Mouse (Mus musculus) CH12.LX (cell line): ENCODE measurements at regions not wholly inside any gene's neighbourhood (a gene's known extent, or its start where the extent isn't known, plus 50 kb on each side); places are given as distances from the start of the nearest gene placed in this dataset.

Experiments
- DNase-seq: peaks from one replicate; pipeline ENCODE4 v3.0.0-alpha.2; 2013; ENCODE audit errors: extremely low read depth
- H3K27ac ChIP-seq: 2 replicates; pipeline ENCODE4 v1.5.1; 2012; ENCODE audit warnings: low read depth, mild to moderate bottlenecking, control low read depth, moderate library complexity; ENCODE audit not compliant: insufficient read depth
- H3K27me3 ChIP-seq: replicated peaks from 2 replicates; pipeline ENCODE3; 2012; ENCODE audit warnings: inconsistent platforms
- H3K36me3 ChIP-seq, 2 experiments: replicated peaks in 1 of 2; 2 replicates each; pipeline versions ENCODE3 to v1.6.1; 2012; ENCODE audit warnings: inconsistent platforms in 1 of 2, low read length in 1 of 2, mild to moderate bottlenecking in 1 of 2, mixed read lengths in 1 of 2, moderate library complexity in 1 of 2; ENCODE audit not compliant: control insufficient read depth in 1 of 2, insufficient read depth in 1 of 2
- H3K4me1 ChIP-seq, 2 experiments: 2 replicates each; pipeline ENCODE4 v1.6.1; 2012; ENCODE audit warnings: inconsistent platforms in 1 of 2, moderate library complexity in 1 of 2; ENCODE audit not compliant: insufficient read depth in 2 of 2, control insufficient read depth in 1 of 2
- H3K4me2 ChIP-seq: 2 replicates; pipeline ENCODE4 v1.6.1; 2012; ENCODE audit warnings: low read depth, mild to moderate bottlenecking, control low read depth; ENCODE audit not compliant: poor library complexity, insufficient read depth, severe bottlenecking
- H3K4me3 ChIP-seq, 3 experiments: fragments of 150-350 bp in 1 of 3; sonication (generic) in 1 of 3; replicated peaks in 1 of 3; 2 replicates each; pipeline versions ENCODE3 to v1.5.1; 2011 to 2012; ENCODE audit warnings: low read depth in 2 of 3, low read length in 2 of 3, mild to moderate bottlenecking in 2 of 3, moderate library complexity in 2 of 3, control low read depth in 1 of 3, improper control_type of control experiment in 1 of 3, inconsistent platforms in 1 of 3, mixed read lengths in 1 of 3; ENCODE audit not compliant: poor library complexity in 1 of 3
- H3K79me2 ChIP-seq: replicated peaks from 2 replicates; pipeline ENCODE4 v1.6.1; 2012; ENCODE audit warnings: mild to moderate bottlenecking, moderate library complexity; ENCODE audit not compliant: control insufficient read depth, poor library complexity, insufficient read depth, severe bottlenecking; ENCODE audit errors: extremely low read depth
- H3K9ac ChIP-seq: 2 replicates; pipeline ENCODE4 v1.6.1; 2012; ENCODE audit warnings: low read depth, mild to moderate bottlenecking, control low read depth, moderate library complexity; ENCODE audit not compliant: insufficient read depth
- H3K9me3 ChIP-seq: replicated peaks from 2 replicates; pipeline ENCODE3; 2012; ENCODE audit warnings: low read length, inconsistent platforms, mixed read lengths
- CHD2 ChIP-seq: IDR thresholded peaks from 2 replicates; pipeline ENCODE4 v1.6.1; 2011; ENCODE audit warnings: low read length, improper control_type of control experiment
- CTCF ChIP-seq, 2 experiments: IDR thresholded peaks in 1 of 2; conservative IDR thresholded peaks in 1 of 2; 2 replicates each; pipeline ENCODE4 v1.5.1; 2011 to 2012; ENCODE audit warnings: low read depth in 2 of 2, low read length in 2 of 2, improper control_type of control experiment in 1 of 2, inconsistent platforms in 1 of 2, mild to moderate bottlenecking in 1 of 2, moderate library complexity in 1 of 2
- E2F4 ChIP-seq: IDR thresholded peaks from 2 replicates; pipeline ENCODE4 v1.6.1; 2011; ENCODE audit warnings: low read depth, low read length, improper control_type of control experiment; ENCODE audit not compliant: insufficient replicate concordance
- ELF1 ChIP-seq: IDR thresholded peaks from 2 replicates; pipeline ENCODE4 v1.6.1; 2014; ENCODE audit warnings: low read depth, mild to moderate bottlenecking, inconsistent platforms, low read length, improper control_type of control experiment
- EP300 ChIP-seq: IDR thresholded peaks from 2 replicates; pipeline ENCODE4 v1.6.1; 2011; ENCODE audit warnings: low read length, improper control_type of control experiment
- HCFC1 ChIP-seq: IDR thresholded peaks from 2 replicates; pipeline ENCODE4 v1.6.1; 2012; ENCODE audit warnings: low read depth, mild to moderate bottlenecking, inconsistent platforms, low read length, improper control_type of control experiment
- JUN ChIP-seq: IDR thresholded peaks from 2 replicates; pipeline ENCODE4 v1.6.1; 2011; ENCODE audit warnings: low read depth, mild to moderate bottlenecking, low read length, improper control_type of control experiment, moderate library complexity; ENCODE audit not compliant: insufficient read depth
- MAFK ChIP-seq: IDR thresholded peaks from 2 replicates; pipeline ENCODE4 v1.6.1; 2011; ENCODE audit warnings: low read length, improper control_type of control experiment; ENCODE audit not compliant: insufficient replicate concordance
- MAX ChIP-seq: IDR thresholded peaks from 2 replicates; pipeline ENCODE4 v1.6.1; 2011; ENCODE audit warnings: low read length, improper control_type of control experiment
- MXI1 ChIP-seq: IDR thresholded peaks from 2 replicates; pipeline ENCODE4 v1.6.1; 2011; ENCODE audit warnings: mild to moderate bottlenecking, low read depth, low read length, improper control_type of control experiment
- MYC ChIP-seq: IDR thresholded peaks from 2 replicates; pipeline ENCODE4 v1.6.1; 2011; ENCODE audit warnings: low read depth, mild to moderate bottlenecking, improper control_type of control experiment, low read length
- NELFE ChIP-seq: IDR thresholded peaks from 2 replicates; pipeline ENCODE4 v1.6.1; 2011; ENCODE audit warnings: low read depth, low read length, improper control_type of control experiment
- NRF1 ChIP-seq: IDR thresholded peaks from 2 replicates; pipeline ENCODE4 v1.6.1; 2014; ENCODE audit warnings: low read depth, mild to moderate bottlenecking, inconsistent platforms, low read length, improper control_type of control experiment, moderate library complexity
- PAX5 ChIP-seq: IDR thresholded peaks from 2 replicates; pipeline ENCODE4 v1.6.1; 2012; ENCODE audit warnings: low read length, inconsistent platforms, mixed read lengths
- POLR2A ChIP-seq: IDR thresholded peaks from 2 replicates; pipeline ENCODE4 v1.6.1; 2011; ENCODE audit warnings: low read depth, mild to moderate bottlenecking, improper control_type of control experiment, low read length
- POLR2AphosphoS2 ChIP-seq: IDR thresholded peaks from 2 replicates; pipeline ENCODE4 v1.6.1; 2011; ENCODE audit warnings: low read depth, low read length, improper control_type of control experiment
- RAD21 ChIP-seq: IDR thresholded peaks from 2 replicates; pipeline ENCODE4 v1.6.1; 2011; ENCODE audit warnings: low read depth, mild to moderate bottlenecking, low read length, improper control_type of control experiment, moderate library complexity
- SIN3A ChIP-seq: IDR thresholded peaks from 2 replicates; pipeline ENCODE4 v1.6.1; 2012; ENCODE audit warnings: low read length, improper control_type of control experiment, inconsistent platforms
- USF1 ChIP-seq: IDR thresholded peaks from 2 replicates; pipeline ENCODE4 v1.6.1; 2014; ENCODE audit warnings: low read depth, mild to moderate bottlenecking, inconsistent platforms, low read length, improper control_type of control experiment
- USF2 ChIP-seq: conservative IDR thresholded peaks from 2 replicates; pipeline ENCODE4 v1.6.1; 2011; ENCODE audit warnings: low read depth, low read length, improper control_type of control experiment
- ZKSCAN1 ChIP-seq: IDR thresholded peaks from 2 replicates; pipeline ENCODE4 v1.6.1; 2012; ENCODE audit warnings: low read depth, inconsistent platforms, low read length, improper control_type of control experiment, borderline replicate concordance
- ZMIZ1 ChIP-seq: IDR thresholded peaks from 2 replicates; pipeline ENCODE4 v1.6.1; 2012; ENCODE audit warnings: low read depth, mild to moderate bottlenecking, inconsistent platforms, low read length, improper control_type of control experiment
- dilution Hi-C: fragments of 300-500 bp; cut with MboI; formaldehyde crosslinking; loops from 2 replicates; pipeline ENCODE4 v1.14.3; 2020; ENCODE audit warnings: low sequenced_read_pairs; ENCODE audit not compliant: extremely low pct_unique_long_range_greater_than_20kb, extremely low pct_ligation_motif_present
- in situ Hi-C: fragments of 300-500 bp; cut with MboI; formaldehyde crosslinking; loops from 3 replicates; pipeline ENCODE4 v1.14.3; 2019; ENCODE audit warnings: low sequenced_read_pairs, low pct_ligation_motif_present, low pct_unique_long_range_greater_than_20kb, mixed read lengths

DNA sequence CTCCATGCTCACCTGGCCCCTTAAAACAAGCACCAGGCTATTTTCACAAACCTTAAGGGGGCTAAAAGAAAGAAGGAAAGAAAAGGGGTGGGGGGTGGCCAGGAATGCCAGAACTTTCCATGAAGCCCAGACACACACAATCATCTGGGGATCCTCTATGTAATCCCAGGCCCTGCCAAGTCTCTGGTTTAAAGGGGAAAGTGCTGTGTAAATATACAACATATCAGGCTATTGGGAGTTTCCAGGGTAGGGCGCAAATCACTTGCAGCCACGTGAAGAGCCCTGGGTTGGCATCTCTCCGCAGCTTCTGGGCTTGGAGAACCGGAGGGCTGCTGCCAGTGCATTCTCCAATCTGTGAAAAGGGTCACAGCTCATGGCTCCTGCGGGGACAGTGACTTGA lies 92.8 kb upstream of the Msx1 start:
- no peak for DNase-seq
- H3K4me3 ChIP-seq, result no peak overlapping the region
- no peak overlapping the region for H3K4me2 ChIP-seq
- H3K27ac ChIP-seq, result no peak overlapping the region
- no peaks in the 10 kb centered on the region for H3K79me2 ChIP-seq
- dilution Hi-C loops (no loop called here), in situ Hi-C loops (loop anchor here (25.0 kb wide), 1 partner anchor 170 kb away; no protein-coding TSS in a partner anchor)
- TF ChIP-seq NRF1, result no peak
- TF ChIP-seq ZKSCAN1, result no peak
- no peak for TF ChIP-seq POLR2AphosphoS2
- TF ChIP-seq MAFK, result no peak
- no peak for TF ChIP-seq MXI1
- TF ChIP-seq PAX5, result no peak
- TF ChIP-seq POLR2A, result no peak
- no peak for TF ChIP-seq ELF1
- no peak for TF ChIP-seq E2F4
- TF ChIP-seq NELFE, result no peak
- no peak for TF ChIP-seq EP300
- TF ChIP-seq MYC, result no peak
- no peak for TF ChIP-seq CHD2
- TF ChIP-seq HCFC1, result no peak
- no peak for TF ChIP-seq ZMIZ1
- TF ChIP-seq JUN, result no peak
- H3K4me1 ChIP-seq, result no peaks in the 10 kb centered on the region
- H3K9ac ChIP-seq, result no peak overlapping the region
- no peaks in the 10 kb centered on the region for H3K9me3 ChIP-seq
- peaks cover 75% of the 10 kb centered on the region for H3K27me3 ChIP-seq
- no peaks in the 10 kb centered on the region for H3K36me3 ChIP-seq

DNA sequence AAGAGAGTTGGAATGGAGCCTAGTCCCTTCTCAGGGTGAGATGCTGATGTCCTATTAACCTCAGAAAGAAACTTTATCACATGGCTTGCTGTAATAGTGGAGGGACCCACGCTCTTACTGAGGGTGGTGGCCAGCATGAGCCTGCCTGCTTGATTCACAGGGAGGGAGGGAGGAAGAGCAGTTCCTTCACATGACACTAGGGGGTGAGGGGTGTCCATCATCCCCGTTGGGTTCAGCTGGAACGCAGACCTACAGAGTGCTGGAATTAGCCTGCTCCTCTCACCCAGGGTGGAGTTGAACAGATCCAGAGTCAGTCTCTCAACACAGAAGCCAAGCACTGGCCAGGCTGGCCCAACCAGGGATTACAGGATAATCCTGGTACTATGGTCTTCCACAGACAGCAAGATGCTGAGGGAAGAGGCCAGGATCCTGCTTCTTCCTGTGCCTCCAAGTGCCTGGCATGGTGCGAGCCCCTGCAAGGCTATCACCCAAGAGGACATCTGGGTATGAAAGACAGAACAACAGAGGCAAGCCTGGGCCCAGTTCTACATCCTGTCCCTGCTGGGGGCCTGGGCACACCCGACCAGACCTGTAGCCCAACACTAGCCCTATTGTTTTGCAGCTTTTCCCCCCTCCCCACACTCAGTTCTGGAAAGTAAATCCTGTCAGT lies 80.4 kb upstream of the Msx1 start:
- dilution Hi-C loops (no loop called here), in situ Hi-C loops (loop anchor here (25.0 kb wide), 1 partner anchor 182 kb away; no protein-coding TSS in a partner anchor)
- Histone ChIP-seq H3K9me3 (peaks cover 8% of the 10 kb centered on the region), H3K4me3 (no peak overlapping the region), H3K4me2 (no peak overlapping the region), H3K79me2 (no peaks in the 10 kb centered on the region), H3K9ac (no peak overlapping the region), H3K27ac (no peak overlapping the region), H3K27me3 (peaks cover 84% of the 10 kb centered on the region), H3K36me3 (no peaks in the 10 kb centered on the region), H3K4me1 (no peaks in the 10 kb centered on the region)
- TF ChIP-seq CTCF (conservative IDR thresholded peaks at IDR 0.05 in 1 of 2, IDR thresholded peaks at IDR 0.05 in 1 of 2; ENCODE audit: low read depth in 2 of 2, low read length in 2 of 2) (peak; percentile 20 to 21; a peak in 1 of 4 replicates), MAX (no peak), USF2 (no peak), CHD2 (no peak), USF1 (no peak), HCFC1 (no peak), PAX5 (no peak), MYC (no peak), MXI1 (no peak), SIN3A (no peak), RAD21 (peak; percentile 24)
- DNase-seq, result peak; percentile 17
